Comparison of ENCODE assay signal across 13 mouse cellular contexts in genomic region chr4:119275226-119275625, GRCm38 (mm10). TPM values are rescaled to one million over a fixed set of nuclear protein-coding genes. Genes with fewer than 3 reads are reported as not detected.
A peak's percentile ranks its signal among the peaks of the same experiment; 100 is the strongest.
DNase-seq lines count a peak whose midpoint lies in the region; ATAC-seq and TF ChIP-seq lines count a peak whose summit lies in the region.
"Had no signal": no experiment of that assay in that cellular context is flagged by ENCODE, and none has a peak within 500 bp of the region (broad histone marks: within the 10 kb centered on the region; RNA-seq: fewer than 3 reads in every experiment).

No protein-coding gene starts in this region.

- no peak for TF ChIP-seq CTCF in cortical plate, adult 2 months (IDR thresholded peaks at IDR 0.05; ENCODE audit: extremely low read depth, insufficient read depth, low read length)

- H3K4me2 ChIP-seq in kidney, embryonic 16.5 days (replicated peaks; ENCODE audit: low read depth, low read length) = no peak overlapping the region
- no peak overlapping the region for H3K4me2 ChIP-seq in liver, embryonic 11.5 days
- H3K4me2 ChIP-seq: embryonic facial prominence, embryonic 15.5 days; midbrain, embryonic 15.5 days had no signal

- H3K36me3 ChIP-seq in kidney, embryonic 16.5 days (ENCODE audit: insufficient read depth, low read length) = peaks cover 83% of the 10 kb centered on the region
- peaks cover 47% of the 10 kb centered on the region for H3K36me3 ChIP-seq in liver, embryonic 11.5 days (ENCODE audit: control insufficient read depth, insufficient read depth, low read length)

- no peaks in the 10 kb centered on the region for H3K27me3 ChIP-seq in kidney, embryonic 16.5 days (ENCODE audit: insufficient read depth, low read length)
- H3K27me3 ChIP-seq in liver, embryonic 11.5 days (replicated peaks; ENCODE audit: control insufficient read depth, insufficient read depth, low read length) = no peaks in the 10 kb centered on the region
- H3K27me3 ChIP-seq: embryonic facial prominence, embryonic 15.5 days; midbrain, embryonic 15.5 days had no signal

- H3K4me3 ChIP-seq in kidney, embryonic 16.5 days (ENCODE audit: low read length) = no peak overlapping the region
- H3K4me3 ChIP-seq in cortical plate, adult 2 months (ENCODE audit: insufficient read depth, low read length) = no peak overlapping the region
- no peak overlapping the region for H3K4me3 ChIP-seq in liver, embryonic 11.5 days (ENCODE audit: low read depth, low read length)
- H3K4me3 ChIP-seq: embryonic facial prominence, embryonic 15.5 days; midbrain, embryonic 15.5 days had no signal

- no peak for TF ChIP-seq POLR2A in cortical plate, adult 2 months (IDR thresholded peaks at IDR 0.05; ENCODE audit: extremely low read depth, insufficient read depth, low read length)

- peak overlapping the region; percentile 58; the same call in 1 of the 2 replicates for H3K27ac ChIP-seq in kidney, embryonic 16.5 days (ENCODE audit: low read length)
- H3K27ac ChIP-seq in cortical plate, adult 2 months (ENCODE audit: insufficient read depth, low read length) = peak overlapping the region; percentile 76; the same call in 1 of the 2 replicates
- H3K27ac ChIP-seq in liver, embryonic 11.5 days (ENCODE audit: low read depth, low read length) = peak overlapping the region; percentile 44; the same call in 1 of the 2 replicates
- H3K27ac ChIP-seq: embryonic facial prominence, embryonic 15.5 days; midbrain, embryonic 15.5 days had no signal

- 65% methylated on average over 2 of the region's 2 CpGs for WGBS in kidney, embryonic 16.5 days
- WGBS in liver, embryonic 11.5 days = 51% methylated on average over 2 of the region's 2 CpGs

- no peaks in the 10 kb centered on the region for H3K4me1 ChIP-seq in kidney, embryonic 16.5 days (ENCODE audit: insufficient read depth, low read length)
- no peaks in the 10 kb centered on the region for H3K4me1 ChIP-seq in cortical plate, adult 2 months (ENCODE audit: control insufficient read depth, insufficient read depth, low read length)
- H3K4me1 ChIP-seq in liver, embryonic 11.5 days (replicated peaks; ENCODE audit: control insufficient read depth, insufficient read depth, low read length) = no peaks in the 10 kb centered on the region
- H3K4me1 ChIP-seq: embryonic facial prominence, embryonic 15.5 days; midbrain, embryonic 15.5 days had no signal

- no peak overlapping the region for H3K9ac ChIP-seq in kidney, embryonic 16.5 days (replicated peaks; ENCODE audit: low read length)
- H3K9ac ChIP-seq in liver, embryonic 11.5 days (ENCODE audit: low read depth, low read length) = no peak overlapping the region
- H3K9ac ChIP-seq: embryonic facial prominence, embryonic 15.5 days; midbrain, embryonic 15.5 days had no signal

- no peak for DNase-seq in kidney, adult 18-20 months
- no peak for DNase-seq in liver, embryonic 11.5 days (ENCODE audit: low spot score)
- DNase-seq in neural tube, embryonic 10.5 days (ENCODE audit: extremely low spot score, low spot score) = no peak
- DNase-seq in adrenal gland, postnatal 10 days = no peak
- DNase-seq: cerebellum, adult 18-20 months; spleen, adult 18-20 months had no signal

- 0 out of 2 replicates have a peak, but pooled peaks have one; percentile 19 for ATAC-seq in kidney, embryonic 16.5 days (ENCODE audit: low FRiP score, low TSS enrichment)
- ATAC-seq in liver, embryonic 11.5 days (replicated peaks; ENCODE audit: low FRiP score) = peak; percentile 49; the same call in 1 of the 2 replicates
- peak; percentile 20; the same call in 1 of the 2 replicates for ATAC-seq in megakaryocyte progenitor cell, adult 5-6 weeks (replicated peaks; ENCODE audit: poor library complexity)
- ATAC-seq: inflammation-experienced regulatory T-cells, adult 6 months; midbrain, embryonic 15.5 days had no signal

- H3K9me3 ChIP-seq in kidney, embryonic 16.5 days (ENCODE audit: low read length) = no peaks in the 10 kb centered on the region
- no peaks in the 10 kb centered on the region for H3K9me3 ChIP-seq in liver, embryonic 11.5 days (ENCODE audit: control insufficient read depth, low read length)
- H3K9me3 ChIP-seq: embryonic facial prominence, embryonic 15.5 days; midbrain, embryonic 15.5 days had no signal

RNA-seq across cellular contexts. Expression of gene Ybx1, which starts 19.2 kb away (rescaled TPM):
- polyA plus RNA-seq in kidney, embryonic 16.5 days (2015; fragmentation: Nextera tagmentation; extraction: Ambion mirVana) = 494 and 555 TPM in 2 replicates
- 226 and 233 TPM in 2 replicates for polyA plus RNA-seq in cortical plate, adult 2 months (2012; rRNA removed)
- 952 and 969 TPM in 2 replicates for polyA plus RNA-seq in liver, embryonic 11.5 days (2014; fragmentation: Nextera tagmentation; extraction: Ambion mirVana)
- total RNA-seq in megakaryocyte progenitor cell, adult 5-6 weeks (2015) = 1,533 and 1,599 TPM in 2 replicates
- total RNA-seq in megakaryocyte progenitor cell, adult 5-6 weeks (2017) = 1,470 and 1,694 TPM in 2 replicates
- 100 to 1,000 TPM; 521 to 559 TPM for total RNA-seq in adrenal gland, postnatal 10 days (2021)

RNA-seq across cellular contexts. Expression of gene Cldn19, which starts 20.0 kb away (rescaled TPM):
- 22.4 and 24.4 TPM in 2 replicates for polyA plus RNA-seq in kidney, embryonic 16.5 days (2015; fragmentation: Nextera tagmentation; extraction: Ambion mirVana)
- 0.32 and 0.58 TPM in 2 replicates for polyA plus RNA-seq in cortical plate, adult 2 months (2012; rRNA removed)
- not detected in 2 replicates for polyA plus RNA-seq in liver, embryonic 11.5 days (2014; fragmentation: Nextera tagmentation; extraction: Ambion mirVana)
- total RNA-seq in megakaryocyte progenitor cell, adult 5-6 weeks (2015) = not detected in 2 replicates
- total RNA-seq in megakaryocyte progenitor cell, adult 5-6 weeks (2017) = not detected in 2 replicates
- total RNA-seq in adrenal gland, postnatal 10 days (2021) = under 1 TPM; 0.54 to 0.64 TPM
- polyA plus RNA-seq: inflammation-experienced regulatory T-cells, adult 6 months; thymus, postnatal 0 days had no signal

RNA-seq across cellular contexts. Expression of gene P3h1, which starts 42.5 kb away (rescaled TPM):
- polyA plus RNA-seq in kidney, embryonic 16.5 days (2015; fragmentation: Nextera tagmentation; extraction: Ambion mirVana) = 35.8 and 36.0 TPM in 2 replicates
- polyA plus RNA-seq in cortical plate, adult 2 months (2012; rRNA removed) = 10.6 and 10.8 TPM in 2 replicates
- polyA plus RNA-seq in liver, embryonic 11.5 days (2014; fragmentation: Nextera tagmentation; extraction: Ambion mirVana) = 20.8 and 21.6 TPM in 2 replicates
- total RNA-seq in megakaryocyte progenitor cell, adult 5-6 weeks (2015) = 7.2 and 7.7 TPM in 2 replicates
- 9.6 and 10.6 TPM in 2 replicates for total RNA-seq in megakaryocyte progenitor cell, adult 5-6 weeks (2017)
- 10 to 100 TPM; 26.2 to 29.3 TPM for total RNA-seq in adrenal gland, postnatal 10 days (2021)

RNA-seq across cellular contexts. Expression of gene AU022252, which starts 42.7 kb away (rescaled TPM):
- 31.1 and 33.7 TPM in 2 replicates for polyA plus RNA-seq in kidney, embryonic 16.5 days (2015; fragmentation: Nextera tagmentation; extraction: Ambion mirVana)
- 13.0 TPM in 2 replicates for polyA plus RNA-seq in cortical plate, adult 2 months (2012; rRNA removed)
- polyA plus RNA-seq in liver, embryonic 11.5 days (2014; fragmentation: Nextera tagmentation; extraction: Ambion mirVana) = 30.7 and 33.3 TPM in 2 replicates
- total RNA-seq in megakaryocyte progenitor cell, adult 5-6 weeks (2015) = 3.4 and 4.6 TPM in 2 replicates
- 8.0 and 12.4 TPM in 2 replicates for total RNA-seq in megakaryocyte progenitor cell, adult 5-6 weeks (2017)
- total RNA-seq in adrenal gland, postnatal 10 days (2021) = 10 to 100 TPM; 24.9 to 25.6 TPM

RNA-seq across cellular contexts. Expression of gene Ppih, which starts 45.1 kb away (rescaled TPM):
- 88.6 and 93.5 TPM in 2 replicates for polyA plus RNA-seq in kidney, embryonic 16.5 days (2015; fragmentation: Nextera tagmentation; extraction: Ambion mirVana)
- 21.6 and 24.5 TPM in 2 replicates for polyA plus RNA-seq in cortical plate, adult 2 months (2012; rRNA removed)
- polyA plus RNA-seq in liver, embryonic 11.5 days (2014; fragmentation: Nextera tagmentation; extraction: Ambion mirVana) = 138 and 140 TPM in 2 replicates
- 137 and 138 TPM in 2 replicates for total RNA-seq in megakaryocyte progenitor cell, adult 5-6 weeks (2015)
- total RNA-seq in megakaryocyte progenitor cell, adult 5-6 weeks (2017) = 161 and 163 TPM in 2 replicates
- total RNA-seq in adrenal gland, postnatal 10 days (2021) = 10 to 100 TPM; 20.3 to 26.3 TPM

Comparison
In these comparisons a context has a peak if more than half of its experiments do, and no peak if none do; other contexts are left out.
1. RNA of gene Cldn19, which starts 20.0 kb away (polyA plus RNA-seq): 22.4 to 24.4 TPM in kidney, embryonic 16.5 days; 0.32 to 0.58 TPM in cortical plate, adult 2 months and not detected in liver, embryonic 11.5 days; every median in the first group is over 10 times any median in the second.
2. Peak in every context shown above with its lines, with median percentiles within 50 percentile points of each other: ATAC-seq and H3K27ac ChIP-seq.